Mouse (Mus musculus) left cerebral cortex, adult 18-20 months (tissue): ENCODE results near the gene Gal3st2c. TPM values are rescaled to one million over a fixed set of nuclear protein-coding genes. Genes with fewer than 3 reads are reported as not detected.
A peak's percentile ranks its signal among the peaks of the same experiment; 100 is the strongest.
"Not testable (repeated sequence)": the region's sequence is repeated elsewhere in the genome, so short reads cannot be mapped to it uniquely, and the experiment has no call there.

Experiments used
- DNase-seq, 2 experiments: peaks; one replicate each; pipeline ENCODE4 v3.0.0; 2021 to 2022; ENCODE audit warnings: low spot score in 2 of 2, mixed read lengths in 1 of 2
- long read RNA-seq, 2 experiments: library from polyadenylated mRNA; stranded (forward); transcript quantifications; one replicate each; pipeline ENCODE4 v2.0.0; 2021
- total RNA-seq, 2 experiments: library from RNA; stranded (reverse); gene quantifications; 2 replicates each; pipeline ENCODE4 v1.2.3; 2021

Gal3st2c gene
- total RNA-seq = under 1 TPM; 0.02 to 0.07 TPM
- long read RNA-seq, experiment 1 = 0 reads
- long read RNA-seq, experiment 2 = 0 reads

DNA sequence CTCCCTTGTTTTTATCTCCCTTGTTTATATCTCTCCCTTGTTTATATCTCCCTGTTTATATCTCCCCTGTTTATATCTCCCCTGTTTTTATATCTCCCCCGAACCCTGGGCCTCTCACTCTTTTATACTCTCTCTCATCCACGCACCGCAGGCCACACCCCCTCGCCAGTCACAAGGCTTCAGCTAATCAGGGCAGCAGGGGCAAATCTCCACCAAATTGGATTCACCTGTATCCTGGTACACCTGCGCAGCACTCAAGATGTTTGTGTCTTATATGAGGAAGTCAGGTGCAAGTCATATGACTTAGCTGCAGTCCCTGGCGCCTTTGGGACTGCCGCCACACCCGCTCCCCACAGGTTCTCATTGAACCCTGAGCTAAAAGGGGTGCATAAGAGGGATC lies at the start of gene Gal3st2c:
Gal3st2c (plus strand) TSS at position 301 of the 400 bp plus-strand sequence.
- not testable (repeated sequence) for DNase-seq

- not testable (repeated sequence) for DNase-seq
Observed at GRCm38 (mm10) chr1:93949087-93949486, 41.2 kb upstream of the Gal3st2c start.

DNA sequence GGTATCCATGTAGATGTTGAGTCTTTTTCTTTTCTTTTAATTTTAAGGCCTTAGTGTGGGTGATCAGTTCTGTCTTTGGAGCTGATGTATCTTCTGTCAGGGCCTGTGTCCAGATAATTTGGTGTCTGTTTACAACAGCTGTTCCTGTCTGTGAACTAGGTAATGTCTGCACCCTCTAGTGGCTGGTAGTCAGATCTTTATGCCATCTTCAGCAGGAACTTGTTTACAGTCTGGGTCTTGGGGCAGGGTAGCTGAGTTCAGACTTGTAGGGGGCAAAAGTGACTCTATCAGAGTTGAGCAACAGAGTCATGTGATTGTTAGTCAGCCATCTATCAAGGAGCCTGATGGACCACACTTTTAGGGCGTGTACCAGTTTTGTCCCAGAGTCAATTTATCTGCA lies 23.8 kb upstream of the Gal3st2c start:
- DNase-seq = not testable (repeated sequence)

DNA sequence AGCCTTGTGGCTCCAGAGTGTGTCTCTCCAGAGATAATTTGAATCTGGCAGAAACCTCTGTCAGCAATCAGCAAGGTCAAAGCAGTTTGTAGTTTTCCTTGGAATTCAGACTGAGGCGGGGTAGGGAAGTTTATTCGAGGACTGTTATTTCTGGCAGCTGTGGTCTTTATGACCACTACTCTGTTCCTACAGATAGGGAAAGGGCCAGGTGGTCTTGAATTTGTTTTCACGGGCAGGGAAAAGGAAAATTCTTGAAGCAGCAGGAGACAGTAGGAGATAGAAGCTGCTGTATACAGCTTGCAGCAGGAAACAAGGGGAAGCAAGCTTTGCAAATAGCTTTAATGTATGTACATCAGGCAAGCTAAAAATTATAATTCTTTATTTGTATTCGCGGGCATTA lies 19.9 kb upstream of the Gal3st2c start:
- not testable (repeated sequence) for DNase-seq

DNA sequence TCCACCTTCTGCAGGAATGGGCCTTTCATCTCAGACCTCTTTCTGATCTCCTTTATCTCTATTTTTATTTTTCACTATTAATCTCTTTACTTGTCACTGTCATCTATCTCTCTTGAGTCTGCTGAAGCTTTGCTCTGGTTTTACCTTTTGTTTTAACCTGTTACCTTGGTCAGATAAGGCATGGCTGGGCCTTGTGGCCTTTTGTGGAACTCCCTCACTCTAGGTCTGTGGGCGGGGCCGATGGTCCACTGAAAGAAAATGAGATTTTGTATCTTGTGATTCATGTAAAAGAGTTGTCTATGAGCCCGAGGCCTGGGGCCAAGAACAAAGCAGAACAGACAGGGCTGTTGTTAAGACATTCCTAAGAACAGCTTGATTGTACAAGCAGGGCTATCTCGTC lies 19.5 kb upstream of the Gal3st2c start:
- not testable (repeated sequence) for DNase-seq

DNA sequence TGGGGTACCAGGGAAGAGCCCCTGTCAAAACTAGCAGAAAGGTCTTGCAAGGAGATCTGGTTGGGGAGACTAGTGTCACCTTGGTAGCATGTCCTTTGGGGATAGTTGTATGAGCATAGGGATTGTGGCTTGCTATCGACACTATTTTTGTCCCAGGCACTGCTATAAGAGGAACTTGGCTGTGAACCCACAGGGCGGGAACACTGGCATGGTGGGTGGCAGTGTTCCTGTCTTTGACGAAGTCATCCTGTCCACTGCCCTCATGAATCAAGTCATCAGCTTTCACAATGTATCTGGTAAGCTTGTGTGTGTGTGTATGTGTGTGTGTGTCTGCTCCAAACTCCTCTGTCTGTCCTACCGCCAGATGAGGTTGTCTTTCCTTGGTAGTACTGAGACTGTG lies 14.5 kb upstream of the Gal3st2c start:
- not testable (repeated sequence) for DNase-seq

- DNase-seq = not testable (repeated sequence)
Observed at GRCm38 (mm10) chr1:93978287-93978686, 12.0 kb upstream of the Gal3st2c start.

DNA sequence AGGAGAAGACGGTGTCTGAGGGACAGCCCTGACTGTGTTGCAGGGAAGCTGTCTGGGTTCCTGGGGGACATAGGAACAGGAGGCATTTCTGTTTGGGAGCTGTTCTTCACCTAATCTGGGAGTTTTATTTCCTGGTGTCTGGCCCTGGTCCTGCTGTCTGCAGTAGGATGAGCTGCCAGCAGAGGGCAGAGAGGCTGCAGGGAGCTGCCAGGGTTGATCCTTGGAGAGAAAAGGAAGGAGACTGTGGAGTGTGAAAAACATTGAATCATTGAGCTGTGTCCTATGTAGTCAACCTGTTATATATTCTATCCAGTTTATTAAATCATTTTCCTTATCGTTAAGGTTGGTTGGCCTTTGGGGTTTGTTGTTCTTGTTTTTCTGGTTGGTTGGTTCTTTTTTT lies 9.4 kb upstream of the Gal3st2c start:
- DNase-seq = not testable (repeated sequence)

- no peak for DNase-seq
Observed at GRCm38 (mm10) chr1:93986167-93986566, 4.1 kb upstream of the Gal3st2c start.

DNA sequence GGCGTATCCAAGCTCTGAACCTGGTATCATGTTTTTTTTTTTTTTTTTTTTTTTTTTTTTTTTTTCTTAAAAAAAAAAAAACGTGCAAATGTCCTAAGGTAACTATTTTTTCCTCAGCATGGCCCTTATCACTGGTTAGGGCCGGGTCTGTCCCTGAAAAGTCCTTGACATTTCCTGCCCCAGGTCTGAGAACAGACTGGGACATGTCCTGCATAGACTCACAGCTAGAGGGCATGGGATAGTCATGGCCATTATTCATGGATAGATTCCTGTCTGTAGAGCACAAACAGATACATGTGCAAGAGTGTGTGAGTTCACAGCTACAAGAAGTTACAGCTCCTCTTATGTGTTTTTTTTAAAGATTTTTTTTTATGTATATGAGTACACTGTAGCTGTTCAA lies 1.5 kb upstream of the Gal3st2c start:
- DNase-seq = no peak

DNA sequence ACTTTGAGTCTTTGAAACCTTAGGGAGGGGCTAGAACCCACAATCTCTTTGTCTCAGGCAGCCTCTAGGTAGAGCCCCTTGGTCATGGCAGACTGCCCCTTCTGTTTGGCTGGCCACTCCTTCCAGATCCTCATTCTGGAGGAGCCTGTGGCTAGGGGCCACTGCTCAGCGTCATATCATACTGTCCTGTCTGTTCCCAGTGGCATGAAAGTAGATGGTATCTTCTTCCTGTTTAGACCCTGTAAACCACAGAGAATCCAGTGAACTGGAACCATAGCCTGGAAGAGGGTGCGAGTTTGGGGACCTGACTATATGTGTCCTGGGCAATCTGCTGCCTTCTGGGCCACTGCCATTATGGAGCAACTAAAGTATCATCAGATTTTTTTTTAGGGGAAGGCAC lies 759 bp downstream of the Gal3st2c start:
- not testable (repeated sequence) for DNase-seq

DNA sequence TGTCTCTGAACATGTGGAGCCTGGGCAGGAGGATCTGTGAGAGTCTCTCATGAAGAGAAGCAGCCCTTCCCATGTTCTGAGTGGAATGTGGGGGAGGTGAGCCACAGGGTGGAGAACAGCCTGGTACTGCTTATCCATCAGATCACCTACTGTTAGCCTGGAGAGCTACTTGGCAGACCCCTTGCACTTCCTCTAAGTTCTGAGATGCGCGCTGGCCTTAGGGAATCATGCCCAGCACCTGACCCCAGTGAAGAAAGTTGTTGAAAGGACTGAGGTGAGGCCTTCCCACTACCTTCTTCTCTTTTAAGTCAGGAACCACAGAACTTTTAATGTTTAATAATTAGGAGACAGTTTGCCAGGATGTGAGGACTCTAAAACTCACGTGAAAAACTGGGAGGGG lies 1.2 kb downstream of the Gal3st2c start:
- not testable (repeated sequence) for DNase-seq

DNA sequence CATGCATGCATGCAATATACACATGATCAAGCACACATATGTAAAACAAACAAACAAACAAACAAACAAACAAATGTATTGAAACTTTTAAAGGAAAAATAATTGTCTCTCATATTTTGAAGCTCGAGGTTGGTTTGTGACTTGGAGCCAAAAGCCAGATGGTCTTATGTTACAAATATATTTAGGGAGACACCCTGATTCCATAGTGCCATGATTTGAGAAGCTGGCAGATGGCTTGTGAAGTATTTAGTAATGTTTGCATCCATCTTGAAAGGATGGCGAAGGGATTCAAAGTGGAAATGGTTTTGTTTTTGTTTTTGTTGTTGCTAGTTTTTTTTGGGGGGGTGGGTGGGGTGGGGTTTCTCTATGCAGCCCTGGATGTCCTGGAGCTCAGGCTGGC lies 10.7 kb downstream of the Gal3st2c start:
- DNase-seq = no peak

DNA sequence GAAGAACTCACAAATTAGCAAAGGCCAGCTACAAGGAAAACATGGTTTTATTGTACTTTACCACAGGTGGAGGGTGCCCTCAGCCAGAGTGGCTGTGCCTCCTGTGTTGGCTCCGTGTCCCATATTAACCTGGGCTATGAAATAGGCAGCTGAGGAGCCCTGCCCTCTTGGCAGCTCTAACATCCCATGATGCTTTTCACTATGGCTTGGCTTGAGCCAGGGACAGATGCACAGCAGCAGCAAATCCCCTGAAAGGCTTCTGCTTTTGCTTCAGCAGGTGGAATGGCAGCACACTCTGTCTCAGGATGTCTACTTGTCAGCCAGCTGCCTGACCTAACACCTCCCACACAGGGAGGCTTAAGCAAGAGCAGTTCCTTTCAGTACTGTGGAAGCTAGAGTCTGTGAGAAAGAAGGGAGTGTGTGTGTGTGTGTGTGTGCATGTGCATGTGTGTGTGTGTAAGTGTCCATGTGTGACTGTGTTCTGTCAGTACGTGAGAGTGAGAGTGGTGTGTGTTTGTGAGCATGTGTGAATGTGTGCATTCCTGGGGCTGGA lies 15.7 kb downstream of the Gal3st2c start:
- DNase-seq = peak in 1 of 2 experiments; percentile 36

GRCm38 (mm10) chr1:94008826-94009225 lies 18.5 kb downstream of the Gal3st2c start:
- peak; percentile 66 to 81 for DNase-seq

DNA sequence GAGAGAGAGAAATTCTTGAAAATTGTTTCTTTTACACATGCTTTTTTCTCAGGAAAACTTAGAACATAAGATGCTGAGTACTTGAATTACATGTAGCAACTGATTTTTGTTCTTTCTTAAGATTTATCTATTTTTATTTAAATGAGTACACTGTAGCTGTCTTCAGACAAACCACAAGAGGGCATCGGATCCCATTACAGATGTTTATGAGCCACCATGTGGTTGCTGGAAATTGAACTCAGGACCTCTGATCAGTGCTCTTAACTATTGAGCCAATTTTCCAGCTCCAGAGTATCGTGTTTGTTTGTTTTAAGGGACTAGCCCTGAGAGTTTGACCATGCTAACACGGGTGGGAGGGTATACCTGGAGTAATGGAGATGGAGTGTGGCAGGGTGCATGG lies 21.3 kb downstream of the Gal3st2c start:
- no peak for DNase-seq

DNA sequence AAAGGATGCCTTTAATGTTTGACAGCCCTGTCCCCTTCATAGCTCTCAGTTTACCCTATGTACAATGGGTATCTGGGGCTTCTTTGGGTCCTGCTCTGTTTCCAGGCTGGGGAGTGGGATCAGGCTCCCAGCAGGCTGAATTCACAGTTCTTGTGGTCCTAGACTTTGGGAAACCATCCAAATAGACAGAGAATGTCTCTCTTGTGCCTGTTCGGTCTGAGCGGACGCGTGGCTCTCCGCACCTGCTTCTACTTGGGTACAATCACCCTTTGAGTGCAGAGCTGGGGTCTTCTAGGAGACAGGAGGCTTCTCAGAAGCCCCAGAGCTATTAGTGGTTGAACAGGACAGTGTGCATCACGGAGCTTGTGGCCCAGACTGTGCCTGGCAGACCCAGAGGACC lies 29.8 kb downstream of the Gal3st2c start, which contains the start of gene Neu4:
Neu4 (plus strand) TSS at position 301 of the 400 bp plus-strand sequence.
- DNase-seq = no peak

DNA sequence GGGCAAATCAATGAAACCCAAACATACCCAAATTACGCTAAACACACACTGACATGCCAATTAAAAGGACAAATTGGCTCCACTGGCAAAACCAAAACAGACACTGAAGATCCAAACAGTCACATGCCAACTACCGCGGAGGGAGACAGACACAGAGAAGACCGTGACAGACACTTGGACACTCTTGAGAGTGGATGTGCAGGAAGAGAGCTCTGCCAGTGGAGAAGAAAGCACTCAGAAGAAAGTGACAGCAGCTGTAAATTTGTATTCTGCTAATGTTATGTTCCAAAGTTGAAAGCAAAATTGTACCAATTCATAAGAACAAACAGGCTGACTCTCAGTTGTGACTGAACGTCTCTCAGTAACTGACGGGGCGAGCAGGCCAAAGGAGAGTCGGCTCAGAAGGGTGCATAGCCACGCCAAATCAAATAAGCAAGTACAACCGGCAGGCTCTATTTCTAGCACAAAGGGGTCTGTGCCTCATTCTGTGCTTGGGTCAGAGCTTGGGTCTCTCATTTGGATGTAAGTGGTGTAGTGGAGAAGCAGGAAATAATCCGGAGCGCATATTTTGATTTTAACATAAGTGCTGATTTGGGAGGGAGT lies 37.3 kb downstream of the Gal3st2c start:
- no peak for DNase-seq

DNA sequence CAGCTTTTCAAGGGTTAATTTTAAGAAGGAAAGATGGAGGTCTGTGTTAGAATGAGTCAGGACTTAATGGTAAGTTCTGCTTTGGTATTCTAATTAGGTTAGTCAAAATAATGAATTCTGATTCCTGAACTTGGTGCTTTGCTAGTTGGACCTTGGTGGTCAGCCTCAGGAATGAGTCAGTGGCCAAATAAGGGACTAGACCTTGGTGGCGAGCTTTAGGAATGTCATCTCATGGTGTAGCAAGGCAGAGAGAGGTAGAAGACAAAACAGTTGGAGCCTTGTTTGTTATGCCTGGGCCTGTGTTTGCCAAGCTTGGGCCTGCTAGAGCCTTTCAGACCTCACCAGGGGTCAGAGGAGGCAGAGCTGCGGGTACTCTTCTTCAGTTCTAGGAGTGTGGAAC lies 38.4 kb downstream of the Gal3st2c start:
- DNase-seq = no peak

DNA sequence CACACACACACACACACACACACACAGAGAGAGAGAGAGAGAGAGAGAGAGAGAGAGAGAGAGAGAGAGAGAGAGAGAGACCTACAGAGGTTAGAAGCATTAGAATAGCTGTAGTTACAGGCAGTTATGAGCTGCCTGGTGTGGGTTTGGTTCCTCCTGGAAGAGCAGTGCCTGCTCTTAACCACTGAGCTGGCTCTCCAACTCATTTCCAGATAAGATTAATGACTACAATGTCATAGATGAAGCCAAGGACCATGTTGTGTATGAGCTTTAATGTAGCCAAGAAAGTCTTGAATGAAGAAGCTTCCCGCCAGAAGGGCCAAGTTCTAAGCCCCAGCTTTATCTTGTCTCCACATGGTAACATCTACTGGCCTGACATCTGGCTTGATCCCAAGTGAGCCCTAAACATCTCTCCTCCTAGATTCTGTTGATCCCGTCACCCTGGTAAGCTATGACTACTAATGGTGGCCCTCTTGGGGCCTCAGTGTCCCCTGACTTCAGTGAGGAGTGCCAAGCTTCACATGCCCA lies 42.8 kb downstream of the Gal3st2c start:
- DNase-seq = no peak

DNA sequence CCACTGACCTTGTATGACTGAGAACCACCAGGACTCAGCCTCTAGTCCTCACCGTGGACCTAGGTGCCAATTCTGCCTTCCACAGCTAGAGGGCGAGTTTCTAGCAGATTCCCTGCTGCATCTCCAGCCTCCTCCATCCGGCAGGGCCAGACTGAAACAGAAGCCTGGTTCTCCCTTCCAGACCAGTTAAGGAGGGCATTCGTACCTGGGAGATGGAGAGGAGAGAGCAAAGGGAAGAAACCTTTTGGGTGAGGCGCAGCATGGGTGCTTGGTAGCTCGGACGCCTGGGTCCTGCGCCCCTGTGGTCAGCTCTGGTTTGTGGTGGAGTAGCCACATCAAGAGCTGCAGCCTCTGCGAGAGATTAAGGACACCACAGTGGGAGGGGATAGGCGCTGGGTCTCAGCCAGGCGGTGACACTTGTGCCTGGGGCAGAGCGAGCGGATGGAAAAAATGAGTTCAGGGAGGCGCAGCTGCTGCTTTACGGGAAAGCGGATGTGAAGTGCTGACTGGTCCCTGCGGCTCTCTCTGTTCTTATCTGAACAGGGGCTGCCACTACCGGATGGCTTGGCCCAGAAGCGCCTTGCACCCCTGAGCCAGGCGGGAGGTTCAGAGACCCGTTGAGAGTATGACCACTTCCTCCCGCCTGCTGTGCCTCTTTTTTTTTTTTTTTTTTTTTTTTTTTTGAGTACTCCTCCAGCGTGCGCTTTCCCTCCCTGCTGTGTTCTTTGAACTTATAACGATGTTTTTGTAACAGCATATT lies 44.9 kb downstream of the Gal3st2c start:
- DNase-seq = peak; percentile 86 to 88

GRCm38 (mm10) chr1:94040391-94040790 lies 50.1 kb downstream of the Gal3st2c start:
- no peak for DNase-seq
